Comparison of ENCODE assay signal across 8 mouse cellular contexts in genomic region chr3:53656328-53656877, GRCm38 (mm10). TPM values are rescaled to one million over a fixed set of nuclear protein-coding genes. Genes with fewer than 3 reads are reported as not detected.
DNase-seq lines count a peak whose midpoint lies in the region; ATAC-seq and TF ChIP-seq lines count a peak whose summit lies in the region.

No protein-coding gene starts in this region.

- H3K9me3 ChIP-seq in heart, postnatal 0 days (replicated peaks; ENCODE audit: control insufficient read depth, low read length) = 0 out of 2 replicates have a peak, but pooled peaks cover 13% of the 10 kb centered on the region
- H3K9me3 ChIP-seq in hindbrain, embryonic 14.5 days (ENCODE audit: control insufficient read depth, low read length) = 0 out of 2 replicates have a peak, but pooled peaks cover 6% of the 10 kb centered on the region
- H3K9me3 ChIP-seq in lung, embryonic 15.5 days = peaks cover 13% of the 10 kb centered on the region
- peaks cover 20% of the 10 kb centered on the region for H3K9me3 ChIP-seq in stomach, postnatal 0 days (ENCODE audit: control insufficient read depth, low read length)

- peak overlapping the region; percentile 86 for H3K4me2 ChIP-seq in heart, postnatal 0 days (ENCODE audit: low read depth, low read length)
- peak overlapping the region; percentile 98 for H3K4me2 ChIP-seq in hindbrain, embryonic 14.5 days (replicated peaks)
- peak overlapping the region; percentile 90 for H3K4me2 ChIP-seq in lung, embryonic 15.5 days
- H3K4me2 ChIP-seq in stomach, postnatal 0 days (replicated peaks; ENCODE audit: low read depth) = peak overlapping the region; percentile 95

- intact Hi-C loops in heart, postnatal 10 days (cut with DNase I) = loop anchor here (5.0 kb wide), 1 partner anchor 71 kb away; no protein-coding TSS in a partner anchor

- peak overlapping the region; percentile 57 for H3K4me3 ChIP-seq in heart, postnatal 0 days (ENCODE audit: low read depth, low read length)
- peak overlapping the region; percentile 41 for H3K4me3 ChIP-seq in hindbrain, embryonic 14.5 days (replicated peaks; ENCODE audit: low read length)
- H3K4me3 ChIP-seq in lung, embryonic 15.5 days = peak overlapping the region; percentile 54
- H3K4me3 ChIP-seq in stomach, postnatal 0 days (ENCODE audit: low read depth, low read length) = peak overlapping the region; percentile 58

- H3K27me3 ChIP-seq in heart, postnatal 0 days (ENCODE audit: control insufficient read depth, insufficient read depth, low read length) = peaks cover 13% of the 10 kb centered on the region; the same call in 1 of the 2 replicates
- H3K27me3 ChIP-seq in hindbrain, embryonic 14.5 days (ENCODE audit: control insufficient read depth, insufficient read depth, low read length) = peaks cover 37% of the 10 kb centered on the region
- peaks cover 23% of the 10 kb centered on the region for H3K27me3 ChIP-seq in lung, embryonic 15.5 days
- H3K27me3 ChIP-seq in stomach, postnatal 0 days (ENCODE audit: control insufficient read depth, insufficient read depth, low read length) = no peaks in the 10 kb centered on the region

- H3K4me1 ChIP-seq in heart, postnatal 0 days (ENCODE audit: control insufficient read depth, insufficient read depth) = peaks cover 9% of the 10 kb centered on the region
- H3K4me1 ChIP-seq in hindbrain, embryonic 14.5 days (replicated peaks; ENCODE audit: control insufficient read depth, insufficient read depth, low read length) = peaks cover 14% of the 10 kb centered on the region
- H3K4me1 ChIP-seq in lung, embryonic 15.5 days = peaks cover 15% of the 10 kb centered on the region
- no peaks in the 10 kb centered on the region for H3K4me1 ChIP-seq in stomach, postnatal 0 days (replicated peaks; ENCODE audit: control insufficient read depth, insufficient read depth)

- TF ChIP-seq CTCF in heart, postnatal 0 days (IDR thresholded peaks at IDR 0.05; ENCODE audit: low read depth) = no peak
- TF ChIP-seq CTCF in stomach, postnatal 0 days (IDR thresholded peaks at IDR 0.05; ENCODE audit: low read depth) = peak; percentile 37

- peak overlapping the region; percentile 40 for H3K9ac ChIP-seq in heart, postnatal 0 days (replicated peaks; ENCODE audit: low read depth, low read length)
- H3K9ac ChIP-seq in hindbrain, embryonic 14.5 days = peak overlapping the region; percentile 52
- peak overlapping the region; percentile 43 for H3K9ac ChIP-seq in lung, embryonic 15.5 days
- peak overlapping the region; percentile 60 for H3K9ac ChIP-seq in stomach, postnatal 0 days (ENCODE audit: low read length)

- H3K27ac ChIP-seq in heart, postnatal 0 days (ENCODE audit: low read depth) = peak overlapping the region; percentile 5; the same call in 1 of the 2 replicates
- H3K27ac ChIP-seq in hindbrain, embryonic 14.5 days = no peak overlapping the region
- H3K27ac ChIP-seq in lung, embryonic 15.5 days = peak overlapping the region; percentile 88
- H3K27ac ChIP-seq in stomach, postnatal 0 days (replicated peaks) = peak overlapping the region; percentile 77

- DNase-seq in heart, postnatal 0 days (ENCODE audit: low spot score) = no peak
- DNase-seq in heart, postnatal 10 days = no peak
- peak; percentile 41 for DNase-seq in embryo, embryonic 10.5 days (ENCODE audit: low spot score)
- no peak for DNase-seq in hindbrain, embryonic 14.5 days (ENCODE audit: low spot score)
- DNase-seq in stomach, postnatal 0 days (ENCODE audit: low spot score) = peak; percentile 43
- no peak for DNase-seq in cerebellum, postnatal 4 days (ENCODE audit: low spot score in 2 of 2)
- DNase-seq in thymus, postnatal 4 days = no peak

- 1% methylated on average over 42 of the region's 42 CpGs for WGBS in heart, postnatal 0 days
- WGBS in hindbrain, embryonic 14.5 days = under 1% methylated on average over 42 of the region's 42 CpGs
- under 1% methylated on average over 42 of the region's 42 CpGs for WGBS in lung, embryonic 15.5 days
- 1% methylated on average over 42 of the region's 42 CpGs for WGBS in stomach, postnatal 0 days

- H3K36me3 ChIP-seq in heart, postnatal 0 days (replicated peaks; ENCODE audit: control insufficient read depth, insufficient read depth, low read length) = peaks cover 4% of the 10 kb centered on the region; the same call in 1 of the 2 replicates
- H3K36me3 ChIP-seq in hindbrain, embryonic 14.5 days (replicated peaks; ENCODE audit: control insufficient read depth, insufficient read depth) = no peaks in the 10 kb centered on the region
- peaks cover 35% of the 10 kb centered on the region for H3K36me3 ChIP-seq in lung, embryonic 15.5 days
- peaks cover 7% of the 10 kb centered on the region; the same call in 1 of the 2 replicates for H3K36me3 ChIP-seq in stomach, postnatal 0 days (ENCODE audit: control insufficient read depth, insufficient read depth, low read length)

- peak; percentile 15; the same call in 1 of the 2 replicates for ATAC-seq in heart, postnatal 0 days (ENCODE audit: insufficient read depth, low read depth)
- peak; percentile 41 for ATAC-seq in hindbrain, embryonic 14.5 days (ENCODE audit: low FRiP score)
- ATAC-seq in lung, embryonic 15.5 days (ENCODE audit: borderline replicate concordance, extremely low read depth, low FRiP score, low TSS enrichment) = no peak; the same call in 1 of the 2 replicates
- peak; percentile 24; the same call in 1 of the 2 replicates for ATAC-seq in stomach, postnatal 0 days (ENCODE audit: low FRiP score, low TSS enrichment)

- TF ChIP-seq EP300 in heart, postnatal 0 days (IDR thresholded peaks at IDR 0.05; ENCODE audit: low read depth) = no peak
- TF ChIP-seq EP300 in stomach, postnatal 0 days (optimal IDR thresholded peaks at IDR 0.05) = no peak

RNA-seq across cellular contexts. Expression of gene Frem2, which starts 0.8 kb away (rescaled TPM):
- total RNA-seq in heart, postnatal 0 days (2014; rRNA removed; ENCODE audit: low replicate concordance) = 16.4 and 16.5 TPM in 2 replicates
- polyA plus RNA-seq in heart, postnatal 0 days (2015; fragmentation: Nextera tagmentation; extraction: Ambion mirVana) = 1.4 and 1.7 TPM in 2 replicates
- 10 to 100 TPM; 16.8 to 22.9 TPM for total RNA-seq in heart, postnatal 10 days (2021)
- polyA plus RNA-seq in hindbrain, embryonic 14.5 days (2014; fragmentation: Nextera tagmentation; extraction: Ambion mirVana) = 1.9 and 2.7 TPM in 2 replicates
- 10.5 and 10.6 TPM in 2 replicates for polyA plus RNA-seq in lung, embryonic 15.5 days (2015; fragmentation: Nextera tagmentation; extraction: Ambion mirVana)
- polyA plus RNA-seq in stomach, postnatal 0 days (2015; fragmentation: Nextera tagmentation; extraction: Ambion mirVana) = 7.0 and 7.4 TPM in 2 replicates

Comparison
In these comparisons a context has a peak if more than half of its experiments do, and no peak if none do; other contexts are left out.
1. DNase-seq: peak in embryo, embryonic 10.5 days (single experiment) and stomach, postnatal 0 days (single experiment); none in heart, postnatal 0 days (single experiment), heart, postnatal 10 days (0 of 2), hindbrain, embryonic 14.5 days (single experiment), cerebellum, postnatal 4 days (0 of 2) and thymus, postnatal 4 days (single experiment).
2. Peak in every context shown above with its lines, with median percentiles within 50 percentile points of each other: H3K4me2 ChIP-seq, H3K4me3 ChIP-seq and H3K9ac ChIP-seq.